Mouse (Mus musculus) embryo, embryonic 9.5 days (tissue): ENCODE measurements around the gene Cct3.
"Not testable (repeated sequence)": the region's sequence is repeated elsewhere in the genome, so short reads cannot be mapped to it uniquely, and the experiment has no call there.

ENCODE experiments used
- DNase-seq: peaks from one replicate; pipeline ENCODE4 v3.0.0-alpha.2; 2017; ENCODE audit errors: extremely low spot score

Cct3 gene

DNA sequence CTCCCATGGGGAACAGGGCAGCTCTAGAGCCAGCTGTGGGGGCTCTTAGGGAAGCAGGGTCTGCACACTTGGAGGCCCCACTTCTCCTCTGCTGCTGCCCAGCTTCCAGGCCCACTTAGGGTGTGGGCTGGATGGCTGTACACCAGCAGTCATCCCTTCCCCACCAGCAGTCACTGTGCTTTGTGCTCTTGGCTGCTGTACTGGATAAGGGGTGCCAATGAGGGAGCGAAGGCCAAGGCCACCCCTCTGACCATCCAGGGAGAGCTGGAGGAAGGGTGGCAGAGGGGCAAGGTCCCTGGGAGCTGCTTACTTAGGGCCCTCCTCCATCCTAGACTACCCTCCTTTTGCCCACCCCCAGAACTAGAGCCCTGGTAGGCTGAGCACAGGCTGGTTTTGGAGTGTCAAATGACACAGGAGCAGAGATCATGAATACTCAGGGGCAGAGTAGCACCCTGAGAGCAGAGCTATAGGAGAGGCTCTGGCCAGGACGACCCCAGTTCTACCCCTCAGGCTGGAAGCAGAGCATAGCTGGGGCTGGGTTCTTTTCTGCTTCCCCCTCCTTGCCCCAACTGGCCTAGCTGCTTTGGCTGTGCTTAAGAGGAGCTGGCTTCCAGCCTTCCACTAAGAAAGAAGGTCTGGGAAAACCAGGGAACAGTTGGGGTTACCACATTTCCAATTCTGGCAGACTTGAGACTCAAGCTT lies 64.8 kb downstream of the Cct3 start:
- DNase-seq = no peak

DNA sequence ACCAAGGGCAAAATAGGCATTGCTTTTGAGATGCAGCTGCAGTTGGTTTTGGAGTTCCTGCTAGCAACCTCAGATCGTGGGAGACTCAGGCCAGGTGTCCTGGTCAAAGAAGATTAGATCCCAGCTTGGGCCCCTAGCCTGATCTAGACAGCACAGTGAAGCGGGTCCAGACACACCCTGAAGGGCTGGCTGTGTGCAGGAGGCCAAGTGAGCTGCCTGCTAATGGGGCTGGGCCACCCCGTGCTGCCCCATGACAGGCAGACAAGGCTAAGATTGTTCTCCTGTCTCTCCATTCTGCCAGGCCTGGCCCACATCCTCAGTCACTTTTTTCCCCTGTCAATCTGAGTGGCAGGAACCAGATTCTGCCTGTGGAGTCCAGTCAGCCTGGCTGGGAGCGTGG lies 66.8 kb downstream of the Cct3 start:
- no peak for DNase-seq

DNA sequence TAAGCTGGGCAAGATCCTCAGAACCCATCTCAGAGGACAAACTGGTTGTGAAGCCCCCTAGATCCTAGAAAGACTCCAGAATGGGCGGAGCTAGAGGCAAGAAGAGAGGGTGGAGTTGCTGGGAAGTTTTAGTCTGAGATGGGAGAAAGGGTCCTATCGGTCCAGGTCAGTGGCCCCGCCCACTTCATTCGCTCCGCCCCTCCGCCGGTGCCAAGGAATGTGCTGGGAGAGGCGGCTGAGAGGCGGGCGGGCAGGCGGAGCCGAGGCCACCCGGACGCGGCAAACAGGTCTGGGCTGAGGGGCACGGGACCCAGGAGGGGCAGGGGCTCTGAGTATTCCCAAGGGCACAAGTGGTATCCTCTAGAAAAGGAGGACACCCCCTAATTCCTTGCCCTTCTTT lies 67.4 kb downstream of the Cct3 start, which contains the start of gene Paqr6:
TSS of gene Paqr6 (plus strand) at position 248 of the 400 bp plus-strand sequence.
- peak; percentile 76 for DNase-seq

- no peak for DNase-seq
Observed at GRCm38 (mm10) chr3:88365705-88366361, 68.9 kb downstream of the Cct3 start.

- peak; percentile 15 for DNase-seq
Observed at GRCm38 (mm10) chr3:88366830-88367428, 70.0 kb downstream of the Cct3 start.

- not testable (repeated sequence) for DNase-seq
Observed at GRCm38 (mm10) chr3:88367517-88367916, 70.6 kb downstream of the Cct3 start.

DNA sequence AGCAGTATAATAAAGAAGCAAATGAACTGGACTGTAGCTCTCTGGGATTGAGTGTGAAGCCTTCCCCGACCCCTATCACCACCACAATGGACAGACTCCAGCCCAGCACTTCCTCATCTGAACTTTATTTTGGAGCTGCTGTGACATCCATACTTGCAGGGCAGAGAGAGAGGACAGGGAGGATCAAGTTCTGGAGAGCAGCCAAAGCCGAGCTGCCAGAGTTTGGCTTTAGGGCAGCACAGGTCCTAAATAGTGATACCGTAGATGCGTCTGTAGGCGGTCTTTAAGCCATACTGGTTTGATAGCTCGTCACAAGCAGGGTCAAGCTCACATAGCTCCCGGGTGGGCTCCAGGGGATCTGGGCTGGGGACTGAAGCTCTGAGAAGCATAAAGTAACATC lies 71.6 kb downstream of the Cct3 start:
- DNase-seq = not testable (repeated sequence)
